Mouse (Mus musculus): ENCODE results near the gene Fancf.
A peak's percentile ranks its signal among the peaks of the same experiment; 100 is the strongest.

The Fancf gene

DNA sequence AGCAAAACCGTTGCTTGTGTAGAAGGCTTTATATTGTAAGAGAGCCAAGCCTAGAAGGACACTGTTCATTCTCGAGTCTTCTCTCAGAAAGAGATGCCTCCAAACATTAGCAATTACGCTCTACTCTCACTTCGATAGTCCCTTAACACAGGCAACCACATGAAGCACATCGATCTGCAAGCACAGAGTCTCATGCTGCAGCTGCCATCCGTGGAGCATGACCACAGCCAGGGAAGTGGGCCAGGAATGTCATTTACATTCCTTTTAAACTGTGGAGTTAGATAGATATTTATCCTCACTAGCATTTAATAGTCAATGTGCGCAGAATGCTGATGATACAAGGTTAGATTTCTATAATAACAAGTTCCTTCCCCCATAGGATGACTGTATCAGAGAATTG is 21.6 kb downstream of the Fancf start:
- DNase-seq (ENCODE audit: low spot score), result no peak

GRCm38 (mm10) chr7:51831917-51832316 is 30.1 kb downstream of the Fancf start:
- peak; percentile 66 for DNase-seq (ENCODE audit: low spot score)

DNA sequence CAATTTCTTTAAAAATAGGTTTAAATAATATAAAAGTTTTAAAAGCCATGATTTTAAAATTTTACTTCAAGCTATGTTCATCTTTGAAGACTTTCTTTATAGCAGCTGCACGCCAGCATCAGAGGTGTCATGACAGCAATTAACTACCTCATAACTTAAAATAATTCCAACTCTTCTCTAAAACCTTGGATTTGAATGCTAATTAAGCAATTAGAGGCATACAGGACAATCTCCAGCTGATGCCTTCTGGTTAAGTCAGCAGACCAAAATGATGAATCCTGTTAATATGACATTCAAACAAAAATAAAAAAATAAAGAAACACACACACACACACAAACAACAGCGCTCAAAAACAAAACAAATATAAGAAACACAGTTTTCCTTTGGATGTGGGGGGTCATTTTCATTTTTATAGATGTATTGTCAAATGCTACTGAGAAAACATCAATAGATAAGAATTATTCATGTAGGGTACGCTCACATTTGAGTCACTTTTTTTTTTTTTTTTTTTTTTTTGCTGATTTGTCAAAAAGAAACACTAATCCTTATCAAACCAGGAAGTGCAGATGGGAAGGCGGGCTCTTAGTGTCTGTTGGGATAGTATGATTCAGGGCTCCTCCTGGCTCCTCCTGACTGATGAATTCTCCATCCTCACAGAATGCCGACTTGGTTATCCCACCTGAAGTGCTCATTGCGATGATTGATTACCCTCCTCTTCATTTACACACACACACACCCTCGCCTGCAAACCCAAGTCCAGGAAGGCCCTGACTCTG is 38.3 kb downstream of the Fancf start:
- DNase-seq (ENCODE audit: low spot score), result no peak

DNA sequence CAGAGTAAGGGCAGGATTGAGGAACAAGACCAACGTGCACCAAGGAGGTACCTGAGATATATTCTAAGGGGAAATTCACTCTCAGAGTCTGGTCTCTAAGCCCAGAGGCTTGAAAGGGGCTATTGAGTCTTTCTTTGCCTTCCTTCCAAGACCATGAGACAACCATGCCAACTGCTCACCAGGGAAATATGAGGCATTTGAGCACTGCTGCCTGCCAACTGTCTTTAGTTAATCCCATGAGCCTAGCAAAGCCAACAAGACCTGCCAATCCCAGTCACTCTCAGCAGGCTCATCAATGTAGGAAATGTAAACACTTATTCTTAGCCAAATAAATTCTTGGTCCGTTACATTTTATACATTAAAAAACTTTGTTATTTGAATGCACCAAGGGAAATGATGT is 40.6 kb downstream of the Fancf start:
- no peak for DNase-seq (ENCODE audit: low spot score)

DNA sequence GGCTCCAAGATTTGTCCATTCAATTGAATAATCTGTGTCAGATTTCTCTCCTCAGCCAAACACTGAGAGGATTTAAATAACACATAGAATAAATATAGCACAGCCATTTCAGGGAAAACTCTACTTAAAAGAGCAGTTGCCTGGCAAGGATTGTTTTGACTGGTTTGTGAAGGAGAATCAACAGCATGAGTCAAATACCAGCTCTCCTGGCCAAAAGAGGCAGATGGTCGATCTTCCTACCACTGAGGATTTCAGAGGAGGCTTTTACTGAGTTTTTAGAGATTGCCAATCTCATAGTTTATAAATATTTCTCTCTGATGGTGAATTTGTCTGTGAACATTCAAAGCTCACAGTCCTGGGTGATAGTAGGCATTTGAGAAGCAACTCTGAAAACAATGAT is 42.2 kb downstream of the Fancf start:
- DNase-seq (ENCODE audit: low spot score), result no peak

GRCm38 (mm10) chr7:51818251-51818974 is 43.7 kb downstream of the Fancf start:
- no peak for DNase-seq (ENCODE audit: low spot score)

DNA sequence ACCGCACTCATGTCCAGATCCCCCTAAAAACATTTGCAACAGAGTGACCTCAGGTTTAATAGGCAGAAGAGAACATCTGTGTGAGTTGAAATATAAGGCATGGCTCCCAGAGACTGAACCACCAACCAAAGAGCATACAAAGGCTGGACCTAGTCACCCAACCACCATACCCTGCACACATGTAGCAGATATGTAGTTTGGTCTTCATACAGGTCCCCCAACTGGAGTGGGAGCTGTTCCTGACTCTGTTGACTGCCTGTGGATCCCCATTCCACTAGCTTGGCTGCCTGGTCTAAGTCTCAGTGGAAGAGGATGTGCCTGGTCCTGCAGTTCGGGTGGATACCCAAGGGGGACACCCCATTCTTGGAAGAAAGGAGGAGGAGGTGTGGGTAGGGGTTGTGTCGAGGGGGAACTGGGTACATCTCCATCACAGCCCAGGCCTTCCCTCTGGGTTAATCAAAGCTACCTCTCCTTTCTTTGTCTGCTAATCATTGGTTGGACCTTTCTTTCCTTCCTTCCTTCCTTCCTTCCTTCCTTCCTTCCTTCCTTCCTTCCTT is 45.7 kb downstream of the Fancf start:
- DNase-seq (ENCODE audit: low spot score), result no peak

DNA sequence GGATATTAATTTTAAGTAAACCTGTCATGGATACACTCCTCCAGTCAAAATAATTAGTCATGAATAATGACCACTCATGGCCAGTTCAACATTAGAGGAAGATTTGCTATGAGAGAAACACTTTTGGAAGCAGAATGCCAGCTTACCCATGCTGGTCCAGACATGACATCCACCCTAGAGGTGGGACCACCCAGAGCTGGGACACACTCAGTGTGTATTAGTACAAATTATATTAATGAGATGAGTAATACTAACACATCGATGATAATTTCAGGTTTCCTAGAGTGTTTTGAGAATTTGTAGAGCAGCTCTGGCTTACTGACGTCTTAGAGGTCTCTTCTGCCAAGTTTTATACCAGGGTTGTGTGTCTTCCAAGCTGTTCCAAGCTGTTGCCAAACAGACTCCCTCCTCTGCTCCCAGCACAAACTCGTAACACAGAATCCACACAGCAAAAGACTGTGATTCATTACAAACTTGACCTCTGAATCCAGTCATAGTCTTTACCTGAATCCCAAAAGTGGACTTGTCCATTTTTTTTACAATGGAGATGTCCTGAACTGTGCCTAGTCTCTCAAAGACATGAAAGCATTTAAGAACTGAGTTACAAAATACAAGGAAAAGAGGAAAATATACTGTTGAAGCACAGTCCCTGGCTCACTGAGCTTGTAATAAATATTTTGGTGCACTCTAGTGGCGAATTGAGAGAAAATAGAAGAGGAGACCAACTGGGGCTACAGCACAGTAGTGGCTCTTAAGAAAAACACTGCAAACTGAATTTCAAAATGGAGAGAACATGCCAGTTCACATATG is 46.4 kb downstream of the Fancf start:
- DNase-seq (ENCODE audit: low spot score), result peak; percentile 63
